Mouse (Mus musculus): ENCODE results near the gene C8a.

The C8a gene

GRCm38 (mm10) chr4:104876323-104876722, at the start of gene C8a:
TSS of gene C8a (minus strand) at chr4:104876398.
- DNase-seq (ENCODE audit: low read depth, low spot score) = no peak

- no peak for DNase-seq (ENCODE audit: low read depth, low spot score)
These were observed 49.2 kb upstream of the C8a start for GRCm38 (mm10) chr4:104925383-104925782.

- no peak for DNase-seq (ENCODE audit: low read depth, low spot score)
These were observed 41.8 kb upstream of the C8a start for GRCm38 (mm10) chr4:104918017-104918416.

- DNase-seq (ENCODE audit: low read depth, low spot score) = no peak
These were observed 38.6 kb upstream of the C8a start for GRCm38 (mm10) chr4:104914711-104915247.

GRCm38 (mm10) chr4:104913291-104914129, 37.3 kb upstream of the C8a start, which contains the start of gene Fyb2:
TSS of gene Fyb2 (plus strand) at chr4:104913456.
- no peak for DNase-seq (ENCODE audit: low read depth, low spot score)

GRCm38 (mm10) chr4:104911685-104912084, 35.5 kb upstream of the C8a start:
- DNase-seq (ENCODE audit: low read depth, low spot score) = peak; percentile 3

GRCm38 (mm10) chr4:104905049-104905448, 28.9 kb upstream of the C8a start:
- no peak for DNase-seq (ENCODE audit: low read depth, low spot score)

- no peak for DNase-seq (ENCODE audit: low read depth, low spot score)
These were observed 26.6 kb upstream of the C8a start for GRCm38 (mm10) chr4:104902836-104903235.

- DNase-seq (ENCODE audit: low read depth, low spot score) = peak; percentile 6
These were observed 18.0 kb upstream of the C8a start for GRCm38 (mm10) chr4:104894004-104894734.

- no peak for DNase-seq (ENCODE audit: low read depth, low spot score)
These were observed 17.4 kb upstream of the C8a start for GRCm38 (mm10) chr4:104893588-104893987.

- no peak for DNase-seq (ENCODE audit: low read depth, low spot score)
These were observed 15.5 kb upstream of the C8a start for GRCm38 (mm10) chr4:104891708-104892107.

- DNase-seq (ENCODE audit: low read depth, low spot score) = no peak
These were observed 12.5 kb upstream of the C8a start for GRCm38 (mm10) chr4:104888499-104889262.

GRCm38 (mm10) chr4:104887486-104887885, 11.3 kb upstream of the C8a start:
- no peak for DNase-seq (ENCODE audit: low read depth, low spot score)

GRCm38 (mm10) chr4:104875832-104876231, 366 bp downstream of the C8a start:
- no peak for DNase-seq (ENCODE audit: low read depth, low spot score)

GRCm38 (mm10) chr4:104870196-104870595, 6.0 kb downstream of the C8a start:
- no peak for DNase-seq (ENCODE audit: low read depth, low spot score)

GRCm38 (mm10) chr4:104869581-104869980, 6.6 kb downstream of the C8a start:
- DNase-seq (ENCODE audit: low read depth, low spot score) = no peak

- no peak for DNase-seq (ENCODE audit: low read depth, low spot score)
These were observed 11.8 kb downstream of the C8a start for GRCm38 (mm10) chr4:104864397-104864796.

- DNase-seq (ENCODE audit: low read depth, low spot score) = no peak
These were observed 15.0 kb downstream of the C8a start for GRCm38 (mm10) chr4:104861241-104861640.

- no peak for DNase-seq (ENCODE audit: low read depth, low spot score)
These were observed 18.4 kb downstream of the C8a start for GRCm38 (mm10) chr4:104857823-104858222.

GRCm38 (mm10) chr4:104857029-104857428, 19.2 kb downstream of the C8a start, which contains the start of gene Gm17662:
TSS of gene Gm17662 (plus strand) at chr4:104857329.
- no peak for DNase-seq (ENCODE audit: low read depth, low spot score)

- no peak for DNase-seq (ENCODE audit: low read depth, low spot score)
These were observed 21.0 kb downstream of the C8a start for GRCm38 (mm10) chr4:104855216-104855615.

- no peak for DNase-seq (ENCODE audit: low read depth, low spot score)
These were observed 32.7 kb downstream of the C8a start for GRCm38 (mm10) chr4:104843546-104843945.
